Mouse (Mus musculus): Measurements from ENCODE around the gene Vmn1r19.
"Not testable (repeated sequence)": the region's sequence is repeated elsewhere in the genome, so short reads cannot be mapped to it uniquely, and the experiment has no call there.

Gene Vmn1r19

DNA sequence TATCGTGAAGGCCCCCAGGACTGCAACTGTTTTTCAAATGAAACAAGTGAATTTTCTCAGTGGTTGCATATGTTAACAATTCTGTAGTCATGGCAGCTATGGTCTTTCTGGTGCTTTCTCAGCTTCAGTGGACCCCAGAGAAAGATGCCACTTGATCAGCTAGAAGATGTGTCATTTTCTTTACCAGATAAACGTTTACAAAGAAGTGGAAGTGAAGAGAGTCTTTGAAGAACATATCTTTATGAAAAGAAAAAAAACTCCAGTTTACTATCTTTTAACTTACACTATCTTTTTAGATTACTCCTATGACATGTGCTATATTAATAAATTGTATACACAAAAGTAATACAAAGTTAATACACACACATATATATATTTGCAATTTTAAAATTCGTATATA, at the start of gene Vmn1r19:
Gene Vmn1r19 (plus strand): TSS at position 301 of the 400 bp plus-strand sequence.
- not testable (repeated sequence) for DNase-seq (ENCODE audit: low spot score in 2 of 2)

DNA sequence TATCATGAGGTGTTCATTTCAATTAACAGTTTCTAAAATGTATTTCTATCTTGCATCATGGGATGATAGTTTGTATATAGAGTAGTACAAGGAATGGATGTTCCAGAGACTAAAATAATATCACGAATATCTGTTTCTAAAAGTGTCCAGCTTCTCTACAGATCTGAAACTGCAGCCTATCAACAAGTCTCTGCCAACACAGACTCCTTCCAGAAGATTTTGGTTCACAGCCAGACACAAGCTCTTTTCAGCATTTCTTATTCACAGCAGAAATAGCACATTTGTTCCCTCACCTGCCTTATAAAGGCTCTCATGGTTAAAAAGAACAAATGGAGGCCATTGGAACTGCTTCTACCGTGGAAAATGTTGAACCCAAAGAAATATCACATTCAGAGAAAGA, 46.7 kb upstream of the Vmn1r19 start:
- no peak for DNase-seq (ENCODE audit: low spot score in 2 of 2)

DNA sequence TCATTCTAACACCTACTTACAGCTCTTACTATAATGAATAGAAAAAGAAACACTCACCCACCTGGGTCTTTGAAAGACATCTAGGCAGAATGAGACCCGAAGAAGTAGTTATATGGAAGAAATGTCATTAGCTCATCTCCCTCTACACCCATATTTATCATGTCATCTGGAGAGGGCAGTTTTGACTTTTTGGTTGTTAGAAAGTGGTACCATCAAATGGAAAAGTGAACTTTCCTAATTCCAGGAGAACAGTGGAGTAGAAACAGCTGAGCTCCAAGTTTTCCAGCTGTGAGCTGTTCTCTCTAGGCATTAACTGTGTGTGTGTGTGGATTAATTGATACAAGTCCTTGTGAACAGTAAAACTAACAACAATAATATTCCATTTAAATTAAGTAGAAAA, 40.0 kb upstream of the Vmn1r19 start, which contains the start of gene Vmn1r17:
Gene Vmn1r17 (minus strand): TSS at position 101 of the 400 bp plus-strand sequence.
- no peak for DNase-seq (ENCODE audit: low spot score in 2 of 2)

DNA sequence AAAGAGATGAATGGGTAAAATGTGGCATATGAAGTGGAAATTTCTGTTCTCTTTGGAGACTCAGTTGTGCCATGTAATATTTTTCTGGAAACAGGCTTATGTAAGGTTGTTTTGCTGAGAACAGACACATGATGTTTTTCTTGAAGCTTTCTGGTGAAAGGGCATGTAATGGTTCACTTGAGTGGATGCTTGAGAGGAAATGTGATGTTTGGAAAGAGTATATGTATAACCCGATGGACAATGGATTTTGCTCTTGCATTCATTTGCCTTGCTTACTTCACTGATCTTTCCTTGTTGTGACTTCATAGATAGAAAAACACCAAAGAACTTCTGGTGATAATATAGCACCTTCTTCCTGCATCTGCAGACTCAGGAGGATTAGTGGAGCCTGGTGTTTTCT, 37.7 kb upstream of the Vmn1r19 start:
- DNase-seq (ENCODE audit: low spot score in 2 of 2): not testable (repeated sequence)

DNA sequence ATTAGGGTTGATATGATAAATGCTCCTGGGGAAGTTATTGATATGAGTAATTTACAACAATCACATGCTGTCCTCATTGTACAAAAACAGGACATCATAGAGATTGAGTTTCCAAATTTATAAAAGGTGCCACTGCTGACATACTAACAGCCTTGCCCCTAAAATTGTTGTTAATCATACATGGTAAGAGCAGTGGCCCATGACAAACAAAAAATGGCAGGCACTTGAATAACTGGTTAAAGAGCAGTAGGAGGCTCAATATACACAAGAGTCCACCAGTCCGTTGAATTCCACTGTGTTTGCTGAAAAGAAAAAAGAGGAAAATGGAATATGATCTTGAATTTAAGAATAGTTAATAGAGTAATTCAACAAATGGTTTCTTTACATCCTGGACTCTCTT, 36.1 kb upstream of the Vmn1r19 start:
- DNase-seq (ENCODE audit: low spot score in 2 of 2): no peak

DNA sequence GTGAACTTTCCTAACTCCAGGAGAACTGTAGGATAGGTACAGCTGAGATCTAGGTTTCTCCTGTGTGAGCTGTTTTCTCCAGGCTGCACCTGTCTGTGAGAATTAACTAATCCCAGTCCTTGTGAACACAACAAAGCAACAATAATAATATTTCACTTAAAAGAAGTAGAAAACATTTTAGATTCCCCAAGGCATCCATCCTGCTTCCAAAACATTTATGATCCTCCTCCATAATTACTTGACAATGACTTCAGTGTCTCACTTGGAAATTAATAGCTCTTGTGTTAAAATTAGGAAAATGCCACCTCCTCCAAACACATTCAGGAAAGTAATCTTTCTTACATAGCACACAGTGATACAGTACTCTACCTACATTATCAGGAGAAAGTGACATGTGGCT, 7.9 kb upstream of the Vmn1r19 start, which contains the start of gene Vmn1r18:
Gene Vmn1r18 (minus strand): TSS at position 101 of the 400 bp plus-strand sequence.
- DNase-seq (ENCODE audit: low spot score in 2 of 2): no peak

DNA sequence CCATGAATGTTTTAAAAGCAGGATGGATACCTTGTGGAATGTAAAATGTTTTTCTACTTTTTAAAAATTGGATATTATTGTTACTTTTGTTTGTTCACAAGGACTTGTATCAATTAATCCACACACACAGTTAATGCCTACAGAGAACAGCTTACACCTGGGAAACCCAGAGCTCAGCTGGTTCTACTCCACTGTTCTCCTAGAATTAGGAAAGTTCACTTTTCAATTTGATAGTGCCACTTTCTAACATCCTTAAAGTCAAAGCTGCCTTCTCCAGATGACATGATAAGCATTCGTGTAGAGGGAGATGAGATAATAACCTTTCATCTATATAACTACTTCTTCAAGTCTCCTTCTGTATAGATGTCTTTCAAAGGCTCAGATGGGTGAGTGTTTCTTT, 25.1 kb downstream of the Vmn1r19 start, which contains the start of gene Vmn1r20:
Gene Vmn1r20 (plus strand): TSS at position 301 of the 400 bp plus-strand sequence.
- no peak for DNase-seq (ENCODE audit: low spot score in 2 of 2)

DNA sequence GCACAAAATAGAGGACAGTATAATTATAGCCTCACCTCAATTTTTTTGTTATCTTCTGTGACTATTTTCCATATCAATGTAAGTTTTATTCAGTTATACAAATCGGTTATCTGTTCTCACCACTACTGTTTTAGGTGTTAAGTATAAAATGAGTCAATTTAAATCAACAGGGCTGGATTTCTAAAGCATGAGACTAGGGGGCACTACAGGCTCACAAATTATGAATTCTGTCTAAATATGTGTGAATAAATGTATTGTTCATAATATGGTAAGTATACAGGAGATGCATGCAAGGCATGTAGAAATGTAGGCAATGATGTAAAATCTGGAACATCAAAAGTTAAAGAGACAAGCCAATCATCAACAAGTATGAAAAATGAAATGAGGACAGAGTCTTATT, 27.6 kb downstream of the Vmn1r19 start:
- DNase-seq (ENCODE audit: low spot score in 2 of 2): no peak
